Mouse (Mus musculus) gastrocnemius, adult 8-10 months (tissue): ENCODE data around the gene AC170998.1. TPM values are rescaled to one million over a fixed set of nuclear protein-coding genes. Genes with fewer than 3 reads are reported as not detected.
"Not testable (repeated sequence)": the region's sequence is repeated elsewhere in the genome, so short reads cannot be mapped to it uniquely, and the experiment has no call there.

Experiments
- DNase-seq, 2 experiments: peaks; one replicate each; pipeline ENCODE4 v3.0.0; 2022; ENCODE audit warnings: low spot score in 2 of 2
- total RNA-seq, 4 experiments: library from RNA; stranded (reverse); gene quantifications; 2 replicates each; pipeline ENCODE4 v1.2.4; 2022

Gene AC170998.1
- total RNA-seq, 4 experiments from 2014 or later, result 0.86 to 1.7 TPM; not detected in 2

GRCm38 (mm10) chr17:28756447-28756846 lies 30.6 kb downstream of the AC170998.1 start:
- no peak for DNase-seq

- no peak for DNase-seq
Measured at GRCm38 (mm10) chr17:28757470-28757869, 31.6 kb downstream of the AC170998.1 start.

- no peak for DNase-seq
Measured at GRCm38 (mm10) chr17:28760736-28761312, 34.9 kb downstream of the AC170998.1 start.

GRCm38 (mm10) chr17:28761871-28762270 lies 36.0 kb downstream of the AC170998.1 start:
- peak; percentile 49 to 50 for DNase-seq

GRCm38 (mm10) chr17:28766203-28766602 lies 40.3 kb downstream of the AC170998.1 start:
- DNase-seq, result no peak

GRCm38 (mm10) chr17:28766781-28767515 lies 41.1 kb downstream of the AC170998.1 start:
- no peak for DNase-seq

- DNase-seq, result no peak
Measured at GRCm38 (mm10) chr17:28769121-28769874, 43.4 kb downstream of the AC170998.1 start, which contains the start of gene Mapk13. Gene Mapk13 (plus strand): TSS chr17:28769297.

GRCm38 (mm10) chr17:28769875-28770421 lies 44.1 kb downstream of the AC170998.1 start:
- no peak for DNase-seq

GRCm38 (mm10) chr17:28771289-28771688 lies 45.4 kb downstream of the AC170998.1 start:
- DNase-seq, result no peak

- DNase-seq, result not testable (repeated sequence)
Measured at GRCm38 (mm10) chr17:28774303-28774702, 48.4 kb downstream of the AC170998.1 start.

- no peak for DNase-seq
Measured at GRCm38 (mm10) chr17:28775161-28775560, 49.3 kb downstream of the AC170998.1 start.

Other genes with a start within 250 kb of the AC170998.1 start
- gene Fkbp5, start 208.6 kb upstream of the AC170998.1 start, total RNA-seq, result 100 to 1,000 TPM in 1 of 4 experiments, 10 to 100 TPM in 3; 39.2 to 148 (median 53.2) TPM
- not detected for gene Armc12, start 195.3 kb upstream of the AC170998.1 start, total RNA-seq
- gene Clpsl2, start 176.7 kb upstream of the AC170998.1 start, total RNA-seq, result not detected
- gene Clps, start 165.3 kb upstream of the AC170998.1 start, total RNA-seq, result not detected
- gene Lhfpl5, start 150.4 kb upstream of the AC170998.1 start, total RNA-seq, result not detected
- gene Srpk1, start 103.4 kb upstream of the AC170998.1 start, total RNA-seq, result 10 to 100 TPM; 23.1 to 29.4 (median 26.6) TPM
- gene Slc26a8, start 35.9 kb upstream of the AC170998.1 start, total RNA-seq, result under 1 TPM in 3 of 4 experiments, not detected in 1; 0.10 to 0.63 (median 0.46) TPM
- 100 to 1,000 TPM; 107 to 121 (median 113) TPM for gene Mapk14, start 34.8 kb upstream of the AC170998.1 start, total RNA-seq
- gene Mapk13, start 43.2 kb downstream of the AC170998.1 start, total RNA-seq, result under 1 TPM in 1 of 4 experiments, not detected in 3; 0.34 TPM
- 10 to 100 TPM; 13.2 to 16.5 (median 16.3) TPM for gene Brpf3, start 75.0 kb downstream of the AC170998.1 start, total RNA-seq
- not detected for gene Pnpla1, start 132.3 kb downstream of the AC170998.1 start, total RNA-seq
- not detected for gene 4930539E08Rik, start 189.2 kb downstream of the AC170998.1 start, total RNA-seq
- gene Pxt1, start 217.8 kb downstream of the AC170998.1 start, total RNA-seq, result not detected
- gene Kctd20, start 225.9 kb downstream of the AC170998.1 start, total RNA-seq, result 10 to 100 TPM; 27.0 to 38.6 (median 28.7) TPM